Mouse (Mus musculus) inflammation-experienced regulatory T-cells, adult 6 months (primary cell): ENCODE measurements around the gene Frmd4a. TPM values are rescaled to one million over a fixed set of nuclear protein-coding genes. Genes with fewer than 3 reads are reported as not detected.
"Not testable (repeated sequence)": the region's sequence is repeated elsewhere in the genome, so short reads cannot be mapped to it uniquely, and the experiment has no call there.

ENCODE experiments used
- ATAC-seq: one replicate; pipeline ENCODE4 v1.8.0; 2017
- polyA plus RNA-seq, 3 experiments: library from polyadenylated mRNA; unstranded; fragments of 100-300 nt; shearing (Covaris generic); gene quantifications; one replicate each; pipeline ENCODE4 v1.2.1; 2017

Gene Frmd4a
- polyA plus RNA-seq, 3 experiments from 2014 or later: 1.2 to 1.5 (median 1.5) TPM

DNA sequence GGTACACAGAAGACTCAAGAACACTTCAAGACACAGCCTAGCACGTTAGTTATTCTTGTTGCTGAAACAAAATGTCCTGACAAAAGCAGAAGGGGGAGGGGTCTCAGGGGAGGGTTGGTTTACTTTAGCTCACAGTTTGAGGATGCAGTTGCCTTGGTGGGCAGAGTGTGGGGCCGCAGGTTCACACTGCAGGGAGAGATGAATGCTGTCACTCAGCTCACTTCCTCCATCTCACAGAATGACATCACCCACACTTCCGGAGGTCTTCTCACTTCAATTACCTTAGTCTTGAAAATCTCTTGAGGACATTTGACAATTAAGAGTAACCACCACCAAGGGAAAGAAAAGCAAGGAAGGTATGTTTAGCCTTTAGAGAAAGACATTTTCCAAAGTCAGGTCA, 574.1 kb downstream of the Frmd4a start:
- no peak for ATAC-seq

- no peak for ATAC-seq
Measured at GRCm38 (mm10) chr2:4592666-4593065, 575.1 kb downstream of the Frmd4a start.

- no peak for ATAC-seq
Measured at GRCm38 (mm10) chr2:4593433-4593832, 575.9 kb downstream of the Frmd4a start.

GRCm38 (mm10) chr2:4593878-4594387, 576.4 kb downstream of the Frmd4a start:
- ATAC-seq: no peak

DNA sequence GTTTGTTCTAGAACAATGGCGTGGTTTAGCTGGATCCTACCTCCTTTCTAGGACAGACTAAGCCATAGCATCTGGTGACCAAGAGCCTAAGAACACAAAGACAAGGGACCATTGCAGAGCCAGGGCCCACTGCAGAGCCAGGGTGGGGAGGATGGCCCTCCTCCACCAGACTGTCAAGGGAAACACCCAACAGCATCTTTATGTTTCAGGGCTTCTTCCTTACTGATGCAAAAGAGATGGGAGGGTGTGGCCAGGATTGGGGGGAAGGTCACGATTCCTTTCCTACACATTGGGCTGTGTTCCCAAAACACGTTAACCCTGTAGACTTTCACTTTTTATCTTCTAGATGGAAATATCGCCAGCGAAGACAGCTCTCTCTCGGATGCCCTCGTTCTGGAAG, 579.5 kb downstream of the Frmd4a start:
- no peak for ATAC-seq

- ATAC-seq: peak; percentile 68
Measured at GRCm38 (mm10) chr2:4601034-4601890, 583.7 kb downstream of the Frmd4a start.

GRCm38 (mm10) chr2:4603361-4603945, 585.9 kb downstream of the Frmd4a start:
- no peak for ATAC-seq

DNA sequence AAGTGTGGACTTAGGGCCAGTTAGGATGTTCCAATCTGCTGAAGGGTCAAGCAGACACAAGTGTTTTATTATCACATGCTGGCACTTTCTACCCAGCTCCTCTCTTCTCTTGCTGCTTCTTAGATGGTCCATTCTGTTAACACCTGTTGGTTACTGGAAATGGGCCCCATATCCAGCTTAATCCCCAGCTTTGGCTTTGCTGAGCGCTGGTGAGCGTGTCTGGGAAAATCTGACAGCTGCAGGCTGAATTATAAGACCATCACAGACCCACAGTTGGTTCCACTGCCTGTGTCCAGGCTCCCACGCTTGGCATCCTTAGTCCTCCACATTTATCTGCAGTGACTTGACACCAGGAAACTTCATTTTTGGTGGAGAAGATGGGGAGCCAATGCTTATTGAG, 589.0 kb downstream of the Frmd4a start:
- no peak for ATAC-seq

DNA sequence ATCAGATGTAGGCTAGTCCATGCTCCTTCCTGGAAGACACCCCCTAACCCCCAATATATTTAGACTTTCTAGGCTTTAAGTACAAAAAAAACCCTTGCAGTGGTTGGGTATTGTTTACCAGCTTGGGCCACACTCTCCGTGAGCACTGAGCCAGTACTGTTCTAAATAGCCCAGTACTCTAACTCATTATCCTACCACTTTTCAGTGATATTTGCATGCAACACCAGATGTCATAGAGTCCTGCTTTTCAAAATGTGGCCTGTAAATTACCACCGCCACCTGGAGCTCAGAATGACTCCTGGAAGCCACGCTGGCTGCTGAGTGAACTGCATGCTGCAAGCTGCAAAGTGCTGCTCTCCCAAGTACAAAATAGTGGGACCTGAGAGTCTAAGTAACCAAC, 590.7 kb downstream of the Frmd4a start:
- ATAC-seq: no peak

GRCm38 (mm10) chr2:4609433-4609832, 591.9 kb downstream of the Frmd4a start:
- no peak for ATAC-seq

DNA sequence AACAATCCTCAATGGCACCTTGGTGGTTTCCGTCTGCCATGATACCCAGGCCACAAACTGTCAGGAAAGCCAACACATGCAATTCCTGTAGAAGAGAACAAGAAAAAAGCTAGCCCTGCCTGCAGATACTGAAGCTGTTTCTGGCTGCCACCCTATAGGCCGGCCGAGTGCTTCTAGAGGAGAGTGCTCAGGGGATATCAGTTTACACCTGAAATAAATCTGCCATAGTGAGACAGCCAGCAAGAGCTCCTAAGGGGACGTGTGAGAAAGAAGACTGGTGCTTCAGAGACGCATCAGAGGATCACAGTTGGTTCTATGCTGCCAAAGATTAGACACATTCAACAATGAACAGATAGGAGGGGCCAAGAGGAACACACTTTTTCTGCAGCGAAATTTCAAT, 593.8 kb downstream of the Frmd4a start:
- no peak for ATAC-seq

- ATAC-seq: no peak
Measured at GRCm38 (mm10) chr2:4611704-4612103, 594.2 kb downstream of the Frmd4a start.

DNA sequence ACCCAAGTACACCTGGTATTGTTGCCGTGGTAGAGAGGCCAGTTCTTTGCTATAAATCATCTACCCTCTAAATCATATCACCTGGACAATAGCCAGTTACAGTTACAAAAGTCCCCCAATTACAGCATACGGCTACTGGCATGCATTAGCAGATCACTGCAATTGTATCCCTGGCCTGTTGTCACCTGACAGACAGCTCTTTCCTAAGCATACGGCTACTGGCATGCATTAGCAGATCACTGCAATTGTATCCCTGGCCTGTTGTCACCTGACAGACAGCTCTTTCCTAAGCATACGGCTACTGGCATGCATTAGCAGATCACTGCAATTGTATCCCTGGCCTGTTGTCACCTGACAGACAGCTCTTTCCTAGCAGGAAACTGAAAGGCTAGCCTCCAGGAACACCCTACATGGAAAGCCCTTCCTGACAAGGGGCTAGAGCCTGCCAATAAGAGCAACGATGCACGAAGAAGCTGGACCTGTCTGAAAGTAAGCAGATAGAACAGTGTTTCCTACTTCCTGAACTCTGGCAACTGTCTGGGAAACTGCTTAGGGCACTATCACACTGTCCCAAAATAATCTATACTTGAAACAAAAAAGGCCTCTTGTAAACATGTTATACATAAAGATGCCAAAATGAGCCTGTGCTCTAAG, 596.9 kb downstream of the Frmd4a start:
- ATAC-seq: not testable (repeated sequence)

- no peak for ATAC-seq
Measured at GRCm38 (mm10) chr2:4615014-4615546, 597.6 kb downstream of the Frmd4a start.

- ATAC-seq: no peak
Measured at GRCm38 (mm10) chr2:4616995-4617394, 599.5 kb downstream of the Frmd4a start.

DNA sequence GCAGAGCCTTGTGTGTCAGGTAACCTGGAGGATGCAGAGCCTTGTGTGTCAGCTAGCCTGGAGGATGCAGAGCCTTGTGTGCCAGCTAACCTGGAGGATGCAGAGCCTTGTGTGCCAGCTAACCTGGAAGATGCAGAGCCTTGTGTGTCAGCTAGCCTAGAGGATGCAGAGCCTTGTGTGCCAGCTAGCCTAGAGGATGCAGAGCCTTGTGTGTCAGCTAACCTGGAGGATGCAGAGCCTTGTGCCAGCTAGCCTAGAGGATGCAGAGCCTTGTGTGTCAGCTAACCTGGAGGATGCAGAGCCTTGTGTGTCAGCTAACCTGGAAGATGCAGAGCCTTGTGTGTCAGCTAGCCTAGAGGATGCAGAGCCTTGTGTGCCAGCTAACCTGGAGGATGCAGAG, 601.6 kb downstream of the Frmd4a start:
- ATAC-seq: not testable (repeated sequence)

- no peak for ATAC-seq
Measured at GRCm38 (mm10) chr2:4619893-4620593, 602.5 kb downstream of the Frmd4a start.

GRCm38 (mm10) chr2:4620640-4621401, 603.3 kb downstream of the Frmd4a start:
- ATAC-seq: no peak

DNA sequence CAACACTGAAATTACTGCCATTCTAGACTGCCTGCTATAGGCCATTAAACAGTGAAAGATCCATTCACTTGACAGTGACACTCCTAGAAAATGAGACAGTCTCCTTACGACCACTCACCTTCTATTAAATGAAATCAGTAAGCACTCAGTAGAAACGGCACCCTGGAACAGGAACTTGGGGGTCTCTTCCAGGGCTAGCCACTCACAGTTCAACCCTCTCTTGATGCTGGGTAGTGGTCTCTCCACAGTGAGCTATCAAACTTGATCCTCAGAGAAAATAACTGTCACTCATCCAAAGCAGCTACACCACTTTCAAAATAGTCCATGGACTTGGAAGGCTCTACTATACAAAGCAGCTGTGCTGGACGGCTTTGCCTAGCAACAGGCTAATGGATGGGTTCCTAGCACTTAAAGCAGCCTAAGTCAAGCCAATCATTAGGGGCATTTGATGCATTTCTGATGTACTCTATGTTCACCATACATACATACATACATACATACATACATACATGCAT, 604.0 kb downstream of the Frmd4a start:
- ATAC-seq: no peak

- no peak for ATAC-seq
Measured at GRCm38 (mm10) chr2:4626911-4627310, 609.4 kb downstream of the Frmd4a start.

DNA sequence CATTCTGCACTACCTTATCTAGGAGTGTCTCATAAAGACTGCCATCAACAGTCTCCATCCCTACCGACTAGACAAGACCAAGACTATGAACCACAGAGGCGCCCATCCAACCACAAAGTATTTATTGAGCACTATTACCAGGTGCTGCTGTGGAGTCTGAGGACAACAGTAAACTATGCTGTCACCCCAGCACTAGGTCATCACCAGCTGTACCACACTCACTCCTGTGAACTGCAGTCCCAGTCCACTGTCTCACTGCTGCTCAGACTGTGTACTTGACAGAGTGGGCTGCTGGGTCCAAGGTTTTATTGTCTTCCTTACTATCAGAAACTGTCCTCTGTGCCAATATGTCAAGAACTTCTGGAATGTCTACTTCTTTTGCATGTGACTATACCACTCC, 611.4 kb downstream of the Frmd4a start:
- no peak for ATAC-seq

DNA sequence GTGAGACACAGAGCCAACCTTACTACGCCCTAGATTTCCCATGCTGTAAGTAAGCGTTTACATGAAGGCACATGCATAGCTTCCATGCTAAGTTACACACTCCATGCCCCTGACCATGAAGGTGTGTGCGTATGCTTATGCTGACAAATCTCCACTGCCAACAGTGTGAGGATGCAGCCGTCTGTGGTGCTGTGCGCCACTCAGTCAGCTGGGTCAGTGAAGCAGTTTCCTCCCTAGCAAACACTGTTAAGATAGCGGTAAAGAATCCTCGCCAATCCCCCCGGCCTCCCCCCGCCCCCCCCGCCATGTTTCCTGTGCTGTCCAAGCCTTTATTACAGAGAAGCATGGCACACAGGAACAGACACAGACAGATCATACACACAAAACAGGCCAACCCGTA, 612.0 kb downstream of the Frmd4a start:
- ATAC-seq: no peak
